Mouse (Mus musculus) lung, postnatal 10 days (tissue): Measurements from ENCODE around the gene Mbnl2.
A peak's percentile ranks its signal among the peaks of the same experiment; 100 is the strongest.

Experiments
- DNase-seq: peaks from one replicate; pipeline ENCODE4 v3.0.0; 2021

Mbnl2 gene

GRCm38 (mm10) chr14:120275246-120276238, at the start of gene Mbnl2:
Mbnl2 (plus strand) TSS chr14:120275669.
- peak; percentile 98 for DNase-seq

GRCm38 (mm10) chr14:120232076-120232496, 43.4 kb upstream of the Mbnl2 start:
- DNase-seq: no peak

GRCm38 (mm10) chr14:120235610-120236009, 39.9 kb upstream of the Mbnl2 start:
- DNase-seq: no peak

- no peak for DNase-seq
These were observed 37.0 kb upstream of the Mbnl2 start for GRCm38 (mm10) chr14:120238501-120238900.

- no peak for DNase-seq
These were observed 35.3 kb upstream of the Mbnl2 start for GRCm38 (mm10) chr14:120240209-120240608.

GRCm38 (mm10) chr14:120242711-120243110, 32.8 kb upstream of the Mbnl2 start:
- no peak for DNase-seq

GRCm38 (mm10) chr14:120245081-120245705, 30.3 kb upstream of the Mbnl2 start:
- DNase-seq: no peak

GRCm38 (mm10) chr14:120253331-120253730, 22.1 kb upstream of the Mbnl2 start:
- no peak for DNase-seq

GRCm38 (mm10) chr14:120256146-120256545, 19.3 kb upstream of the Mbnl2 start:
- no peak for DNase-seq

- no peak for DNase-seq
These were observed 18.7 kb upstream of the Mbnl2 start for GRCm38 (mm10) chr14:120256623-120257384.

- no peak for DNase-seq
These were observed 18.0 kb upstream of the Mbnl2 start for GRCm38 (mm10) chr14:120257483-120257882.

- no peak for DNase-seq
These were observed 16.0 kb upstream of the Mbnl2 start for GRCm38 (mm10) chr14:120259426-120259825.

GRCm38 (mm10) chr14:120261606-120262005, 13.9 kb upstream of the Mbnl2 start:
- DNase-seq: no peak

- no peak for DNase-seq
These were observed 12.6 kb upstream of the Mbnl2 start for GRCm38 (mm10) chr14:120262660-120263379.

- peak; percentile 67 for DNase-seq
These were observed 11.9 kb upstream of the Mbnl2 start for GRCm38 (mm10) chr14:120263380-120264135.

- no peak for DNase-seq
These were observed 9.6 kb upstream of the Mbnl2 start for GRCm38 (mm10) chr14:120265886-120266285.

GRCm38 (mm10) chr14:120267130-120267529, 8.3 kb upstream of the Mbnl2 start:
- DNase-seq: no peak

GRCm38 (mm10) chr14:120270031-120270430, 5.4 kb upstream of the Mbnl2 start:
- DNase-seq: no peak

GRCm38 (mm10) chr14:120270633-120271032, 4.8 kb upstream of the Mbnl2 start:
- no peak for DNase-seq

GRCm38 (mm10) chr14:120271096-120271495, 4.4 kb upstream of the Mbnl2 start:
- no peak for DNase-seq

GRCm38 (mm10) chr14:120273766-120274165, 1.7 kb upstream of the Mbnl2 start:
- no peak for DNase-seq

GRCm38 (mm10) chr14:120274746-120275145, 723 bp upstream of the Mbnl2 start:
- DNase-seq: no peak
